Mouse (Mus musculus) myocyte (in vitro differentiated cells): Measurements from ENCODE around the gene Creb5. TPM values are rescaled to one million over a fixed set of nuclear protein-coding genes. Genes with fewer than 3 reads are reported as not detected.

ENCODE experiments used
- H3K27me3 ChIP-seq: one replicate; pipeline ENCODE4 v1.6.1; 2011; ENCODE audit not compliant: control insufficient read depth, insufficient read depth, insufficient read length
- H3K36me3 ChIP-seq: one replicate; pipeline ENCODE4 v1.6.1; 2011; ENCODE audit not compliant: control insufficient read depth, insufficient read depth
- H3K4me2 ChIP-seq: one replicate; pipeline ENCODE4 v1.6.1; 2011; ENCODE audit warnings: low read depth, control low read depth
- H3K4me3 ChIP-seq: one replicate; pipeline ENCODE4 v1.5.1; 2011; ENCODE audit warnings: mild to moderate bottlenecking, control low read depth, moderate library complexity
- H3K79me2 ChIP-seq: one replicate; pipeline ENCODE4 v1.6.1; 2011; ENCODE audit not compliant: control insufficient read depth, insufficient read depth
- H3ac ChIP-seq: one replicate; pipeline ENCODE4 v1.6.1; 2011; ENCODE audit not compliant: control insufficient read depth, insufficient read length
- CEBPB ChIP-seq: IDR thresholded peaks from 2 replicates; pipeline ENCODE4 v1.6.1; 2011; ENCODE audit warnings: mild to moderate bottlenecking, moderate library complexity; ENCODE audit not compliant: poor library complexity, insufficient read depth, severe bottlenecking
- E2F4 ChIP-seq: IDR thresholded peaks from one replicate; pipeline ENCODE4 v1.6.1; 2011; ENCODE audit warnings: mild to moderate bottlenecking, control low read depth, moderate library complexity; ENCODE audit not compliant: insufficient read depth
- MAX ChIP-seq: IDR thresholded peaks from one replicate; pipeline ENCODE4 v1.6.1; 2011; ENCODE audit warnings: low read depth, mild to moderate bottlenecking, control low read depth
- MYOD1 ChIP-seq, 3 experiments: IDR thresholded peaks; one replicate each; pipeline ENCODE4 v1.6.1; 2011; ENCODE audit warnings: control low read depth in 2 of 3, low read depth in 2 of 3, mild to moderate bottlenecking in 2 of 3, moderate library complexity in 1 of 3; ENCODE audit not compliant: insufficient read length in 2 of 3, control insufficient read depth in 1 of 3
- MYOG ChIP-seq, 3 experiments: IDR thresholded peaks; one replicate each; pipeline ENCODE4 v1.6.1; 2011; ENCODE audit warnings: control low read depth in 2 of 3, low read depth in 2 of 3, mild to moderate bottlenecking in 2 of 3; ENCODE audit not compliant: insufficient read length in 2 of 3, control insufficient read depth in 1 of 3, insufficient read depth in 1 of 3
- POLR2A ChIP-seq: IDR thresholded peaks from one replicate; pipeline ENCODE4 v1.6.1; 2011; ENCODE audit warnings: low read depth, mild to moderate bottlenecking, control low read depth, moderate library complexity; ENCODE audit not compliant: insufficient read length
- POLR2AphosphoS2 ChIP-seq: IDR thresholded peaks from one replicate; pipeline ENCODE4 v1.6.1; 2011; ENCODE audit warnings: low read depth, control low read depth; ENCODE audit not compliant: insufficient read length
- REST ChIP-seq: IDR thresholded peaks from one replicate; pipeline ENCODE4 v1.6.1; 2011; ENCODE audit warnings: mild to moderate bottlenecking, control low read depth, moderate library complexity; ENCODE audit not compliant: insufficient read depth, insufficient read length
- SRF ChIP-seq: IDR thresholded peaks from one replicate; pipeline ENCODE4 v1.6.1; 2011; ENCODE audit warnings: low read depth; ENCODE audit not compliant: control insufficient read depth, insufficient read length
- TCF12 ChIP-seq: IDR thresholded peaks from one replicate; pipeline ENCODE4 v1.6.1; 2011; ENCODE audit warnings: mild to moderate bottlenecking, control low read depth; ENCODE audit not compliant: poor library complexity, insufficient read depth, severe bottlenecking
- TCF3 ChIP-seq: IDR thresholded peaks from one replicate; pipeline ENCODE4 v1.6.1; 2011; ENCODE audit warnings: low read depth, control low read depth; ENCODE audit not compliant: insufficient read length
- USF1 ChIP-seq: IDR thresholded peaks from one replicate; pipeline ENCODE4 v1.6.1; 2011; ENCODE audit warnings: low read depth, mild to moderate bottlenecking, control low read depth, moderate library complexity
- polyA plus RNA-seq: library from polyadenylated mRNA; unstranded; fragments of >200 nt; fragmentation: generic; extraction: Trizol; gene quantifications from one replicate; pipeline ENCODE4 v1.2.1, GENCODE M21; 2012; ENCODE audit warnings: missing spikeins

Creb5 gene
- polyA plus RNA-seq, 1 experiment = 1.4 TPM

- TF ChIP-seq CEBPB (no peak), E2F4 (no peak), REST (no peak), TCF3 (no peak), MYOG (IDR thresholded peaks at IDR 0.05; ENCODE audit: control insufficient read depth in 1 of 3, insufficient read depth in 1 of 3, insufficient read length in 2 of 3, low read depth in 2 of 3) (no peak)
- H3K27me3 ChIP-seq = no peaks in the 10 kb centered on the region
- no peaks in the 10 kb centered on the region for H3K36me3 ChIP-seq
- peak overlapping the region; percentile 53 for H3K4me3 ChIP-seq
- no peaks in the 10 kb centered on the region for H3K79me2 ChIP-seq
- H3ac ChIP-seq = peak overlapping the region; percentile 30
- peak overlapping the region; percentile 89 for H3K4me2 ChIP-seq
Observed at GRCm38 (mm10) chr6:53288584-53289558, 1.8 kb downstream of the Creb5 start.

GRCm38 (mm10) chr6:53289659-53290058 is 2.6 kb downstream of the Creb5 start:
- no peak overlapping the region for H3ac ChIP-seq
- H3K27me3 ChIP-seq = no peaks in the 10 kb centered on the region
- H3K4me3 ChIP-seq = no peak overlapping the region
- no peak for TF ChIP-seq SRF
- TF ChIP-seq POLR2AphosphoS2 = no peak
- no peak for TF ChIP-seq POLR2A
- no peaks in the 10 kb centered on the region for H3K79me2 ChIP-seq
- no peaks in the 10 kb centered on the region for H3K36me3 ChIP-seq
- no peak overlapping the region for H3K4me2 ChIP-seq

GRCm38 (mm10) chr6:53290215-53290990 is 3.3 kb downstream of the Creb5 start:
- Histone ChIP-seq H3ac (no peak overlapping the region), H3K4me3 (no peak overlapping the region), H3K79me2 (no peaks in the 10 kb centered on the region), H3K4me2 (no peak overlapping the region), H3K27me3 (no peaks in the 10 kb centered on the region), H3K36me3 (no peaks in the 10 kb centered on the region)
- TF ChIP-seq MYOG (IDR thresholded peaks at IDR 0.05; ENCODE audit: control insufficient read depth in 1 of 3, insufficient read depth in 1 of 3, insufficient read length in 2 of 3, low read depth in 2 of 3) = no peak
- TF ChIP-seq TCF3 = no peak
- TF ChIP-seq MAX = no peak
- TF ChIP-seq POLR2A = no peak
- no peak for TF ChIP-seq TCF12
- no peak for TF ChIP-seq SRF
- no peak for TF ChIP-seq E2F4
- TF ChIP-seq REST = no peak

GRCm38 (mm10) chr6:53292931-53293330 is 5.9 kb downstream of the Creb5 start:
- Histone ChIP-seq H3K4me2 (no peak overlapping the region), H3K36me3 (no peaks in the 10 kb centered on the region), H3K27me3 (no peaks in the 10 kb centered on the region), H3ac (no peak overlapping the region), H3K4me3 (no peak overlapping the region), H3K79me2 (no peaks in the 10 kb centered on the region)
- TF ChIP-seq CEBPB = no peak
- TF ChIP-seq MAX = no peak
- TF ChIP-seq USF1 = no peak
- TF ChIP-seq E2F4 = no peak
- TF ChIP-seq SRF = no peak
- TF ChIP-seq POLR2AphosphoS2 = no peak
- no peak for TF ChIP-seq TCF3
- TF ChIP-seq MYOG (IDR thresholded peaks at IDR 0.05; ENCODE audit: control insufficient read depth in 1 of 3, insufficient read depth in 1 of 3, insufficient read length in 2 of 3, low read depth in 2 of 3) = no peak
- TF ChIP-seq MYOD1 (IDR thresholded peaks at IDR 0.05; ENCODE audit: control insufficient read depth in 1 of 3, insufficient read length in 2 of 3, low read depth in 2 of 3) = no peak
- no peak for TF ChIP-seq REST
- TF ChIP-seq POLR2A = no peak
- TF ChIP-seq TCF12 = no peak

GRCm38 (mm10) chr6:53297851-53298250 is 10.8 kb downstream of the Creb5 start:
- Histone ChIP-seq H3K79me2 (no peaks in the 10 kb centered on the region), H3ac (no peak overlapping the region), H3K4me2 (no peak overlapping the region), H3K36me3 (no peaks in the 10 kb centered on the region), H3K4me3 (no peak overlapping the region), H3K27me3 (no peaks in the 10 kb centered on the region)
- TF ChIP-seq E2F4 = no peak
- no peak for TF ChIP-seq SRF
- no peak for TF ChIP-seq MYOD1 (IDR thresholded peaks at IDR 0.05; ENCODE audit: control insufficient read depth in 1 of 3, insufficient read length in 2 of 3, low read depth in 2 of 3)
